Mouse (Mus musculus) C2C12 (cell line): ENCODE measurements around the gene Palld.

Source experiments
- CTCF ChIP-seq: IDR thresholded peaks from one replicate; pipeline ENCODE4 v1.5.1; 2011; ENCODE audit not compliant: control insufficient read depth, insufficient read depth, insufficient read length
- FOSL1 ChIP-seq: IDR thresholded peaks from one replicate; pipeline ENCODE4 v1.8.0; 2011; ENCODE audit warnings: mild to moderate bottlenecking, low read length; ENCODE audit not compliant: poor library complexity, insufficient read depth, severe bottlenecking
- MAX ChIP-seq: IDR thresholded peaks from one replicate; pipeline ENCODE4 v1.6.1; 2011; ENCODE audit warnings: mild to moderate bottlenecking, control low read depth
- USF1 ChIP-seq: IDR thresholded peaks from one replicate; pipeline ENCODE4 v1.6.1; 2011; ENCODE audit warnings: low read depth, mild to moderate bottlenecking, control low read depth, moderate library complexity

DNA sequence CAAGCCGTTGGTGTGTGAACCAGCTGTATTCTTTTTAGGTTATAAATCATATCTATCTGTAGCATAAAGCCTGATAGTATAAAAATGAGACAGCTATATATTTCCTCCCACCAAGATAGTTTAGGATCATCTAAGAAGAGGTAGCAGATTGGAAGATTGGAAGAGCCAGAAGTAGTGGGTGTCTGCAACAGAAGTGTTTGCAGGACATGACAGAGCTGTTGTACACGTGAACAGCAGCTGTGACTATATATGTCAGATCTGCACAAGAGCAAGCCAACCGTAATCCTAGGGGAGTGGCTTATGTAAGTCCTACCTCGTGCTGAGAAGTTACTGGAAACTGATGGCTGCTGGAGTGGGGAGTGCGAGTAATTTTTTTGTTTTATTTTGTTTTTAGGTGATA, 240.9 kb downstream of the Palld start:
- no peak for TF ChIP-seq USF1
- no peak for TF ChIP-seq CTCF
- no peak for TF ChIP-seq MAX
- no peak for TF ChIP-seq FOSL1
